ENCODE assay signal across 8 mouse cellular contexts in genomic region chr1:64305427-64306213, GRCm38 (mm10).
DNase-seq lines count a peak whose midpoint lies in the region; ATAC-seq lines count a peak whose summit lies in the region.

No protein-coding gene starts in this region.

- H3K27me3 ChIP-seq in hindbrain, embryonic 12.5 days, result no peaks in the 10 kb centered on the region

- H3K27ac ChIP-seq in hindbrain, embryonic 12.5 days, result peak overlapping the region; percentile 44; the same call in 1 of the 2 replicates

- no peak overlapping the region for H3K9ac ChIP-seq in hindbrain, embryonic 12.5 days

- no peaks in the 10 kb centered on the region for H3K36me3 ChIP-seq in hindbrain, embryonic 12.5 days

- 0 out of 2 replicates have a peak, but pooled peaks have one; percentile 48 for ATAC-seq in hindbrain, embryonic 12.5 days (ENCODE audit: low FRiP score)

- H3K4me2 ChIP-seq in hindbrain, embryonic 12.5 days (replicated peaks), result peak overlapping the region; percentile 3; the same call in 1 of the 2 replicates

- 29% methylated on average over 13 of the region's 13 CpGs for WGBS in hindbrain, embryonic 12.5 days

- H3K4me3 ChIP-seq in hindbrain, embryonic 12.5 days, result no peak overlapping the region

- peaks cover 19% of the 10 kb centered on the region for H3K4me1 ChIP-seq in hindbrain, embryonic 12.5 days

- H3K9me3 ChIP-seq in hindbrain, embryonic 12.5 days (replicated peaks), result no peaks in the 10 kb centered on the region

- DNase-seq in adrenal gland, adult (ENCODE audit: inconsistent age in 2 of 2, low spot score in 1 of 2), result peak; percentile 83 to 91
- DNase-seq in adrenal gland, postnatal 4 days (ENCODE audit: low spot score in 2 of 2), result no peak
- DNase-seq in cerebellum, adult 9-10 months, result peak; percentile 85
- DNase-seq in frontal cortex, postnatal 14 days (ENCODE audit: low spot score in 2 of 2), result peak; percentile 40 to 49
- peak; percentile 45 to 54 for DNase-seq in layer of hippocampus, postnatal 10 days (ENCODE audit: low spot score in 2 of 2)
- peak; percentile 82 for DNase-seq in lung, postnatal 10 days
- peak; percentile 73 for DNase-seq in skeletal muscle tissue, adult 2 months (ENCODE audit: low read depth, low spot score)

Comparison
In these comparisons a context has a peak if more than half of its experiments do, and no peak if none do; other contexts are left out.
1. DNase-seq: peak in adrenal gland, adult (2 of 2), cerebellum, adult 9-10 months (single experiment), frontal cortex, postnatal 14 days (2 of 2), layer of hippocampus, postnatal 10 days (2 of 2), lung, postnatal 10 days (single experiment) and skeletal muscle tissue, adult 2 months (single experiment); none in adrenal gland, postnatal 4 days (0 of 2).